8 mouse cellular contexts compared by ENCODE assay signal in genomic region chr8:70041885-70042546, GRCm38 (mm10). TPM values are rescaled to one million over a fixed set of nuclear protein-coding genes. Genes with fewer than 3 reads are reported as not detected.
DNase-seq lines count a peak whose midpoint lies in the region; ATAC-seq and TF ChIP-seq lines count a peak whose summit lies in the region.

No protein-coding gene starts in this region.

- intact Hi-C loops in left cerebral cortex, adult 2 months (cut with DNase I), result loop anchor here (2.0 kb wide), 1 partner anchor 123 kb away; no protein-coding TSS in a partner anchor

- WGBS in kidney, postnatal 0 days, result 1% methylated on average over 47 of the region's 47 CpGs
- WGBS in macrophage (ENCODE audit: missing documents), result under 1% methylated on average over 46 of the region's 47 CpGs
- 1% methylated on average over 47 of the region's 47 CpGs for WGBS in stomach, embryonic 16.5 days

- no peak for DNase-seq in left cerebral cortex, adult 2 months (ENCODE audit: extremely low spot score in 1 of 2, low spot score in 2 of 2)
- no peak for DNase-seq in left cerebral cortex, adult 11 months (ENCODE audit: low spot score)
- peak; percentile 11 to 31 for DNase-seq in frontal cortex, postnatal 14 days (ENCODE audit: low spot score in 2 of 2)
- peak; percentile 1 for DNase-seq in kidney, postnatal 0 days (ENCODE audit: low spot score)
- no peak for DNase-seq in layer of hippocampus, postnatal 10 days (ENCODE audit: low spot score in 2 of 2)

- peak overlapping the region; percentile 99 for H3K27ac ChIP-seq in left cerebral cortex, adult 2 months
- peak overlapping the region; percentile 39 for H3K27ac ChIP-seq in bone marrow macrophage, adult 2 months (ENCODE audit: insufficient read depth, low read depth, low read length)
- H3K27ac ChIP-seq in kidney, postnatal 0 days, result peak overlapping the region; percentile 75
- peak overlapping the region; percentile 87 for H3K27ac ChIP-seq in macrophage
- peak overlapping the region; percentile 15; the same call in 1 of the 2 replicates for H3K27ac ChIP-seq in stomach, embryonic 16.5 days (ENCODE audit: low read length)

- H3K4me2 ChIP-seq in kidney, postnatal 0 days (ENCODE audit: low read length), result peak overlapping the region; percentile 91
- peak overlapping the region; percentile 97 for H3K4me2 ChIP-seq in stomach, embryonic 16.5 days (ENCODE audit: low read depth, low read length)

- H3K4me1 ChIP-seq in bone marrow macrophage, adult 2 months (ENCODE audit: control insufficient read depth, insufficient read depth, low read length), result peaks cover 23% of the 10 kb centered on the region
- 0 out of 2 replicates have a peak, but pooled peaks cover 24% of the 10 kb centered on the region for H3K4me1 ChIP-seq in kidney, postnatal 0 days (replicated peaks; ENCODE audit: insufficient read depth, low read length)
- peaks cover 31% of the 10 kb centered on the region for H3K4me1 ChIP-seq in stomach, embryonic 16.5 days (ENCODE audit: control insufficient read depth, insufficient read depth, low read length)

- H3K36me3 ChIP-seq in kidney, postnatal 0 days (ENCODE audit: insufficient read depth, low read length), result no peaks in the 10 kb centered on the region
- no peaks in the 10 kb centered on the region for H3K36me3 ChIP-seq in macrophage (ENCODE audit: inconsistent target)
- H3K36me3 ChIP-seq in stomach, embryonic 16.5 days (ENCODE audit: control insufficient read depth, insufficient read depth, low read length), result 0 out of 2 replicates have a peak, but pooled peaks cover 3% of the 10 kb centered on the region

- TF ChIP-seq POLR2A in bone marrow macrophage, adult 2 months (IDR thresholded peaks at IDR 0.05; ENCODE audit: borderline replicate concordance, low read depth, low read length), result no peak

- peak; percentile 44 for ATAC-seq in kidney, postnatal 0 days (replicated peaks; ENCODE audit: low FRiP score, low read depth)
- peak; percentile 23; the same call in 1 of the 2 replicates for ATAC-seq in stomach, embryonic 16.5 days (ENCODE audit: insufficient read depth, low FRiP score)

- H3K27me3 ChIP-seq in kidney, postnatal 0 days (ENCODE audit: insufficient read depth, low read length), result no peaks in the 10 kb centered on the region
- no peaks in the 10 kb centered on the region for H3K27me3 ChIP-seq in stomach, embryonic 16.5 days (ENCODE audit: control insufficient read depth, insufficient read depth, low read length)

- TF ChIP-seq CTCF in left cerebral cortex, adult 2 months (IDR thresholded peaks at IDR 0.05), result no peak
- no peak for TF ChIP-seq CTCF in bone marrow macrophage, adult 2 months (IDR thresholded peaks at IDR 0.05; ENCODE audit: low read depth, low read length)
- TF ChIP-seq CTCF in kidney, postnatal 0 days (IDR thresholded peaks at IDR 0.05; ENCODE audit: low read depth), result no peak

- no peaks in the 10 kb centered on the region for H3K9me3 ChIP-seq in kidney, postnatal 0 days (replicated peaks; ENCODE audit: low read length)
- no peaks in the 10 kb centered on the region for H3K9me3 ChIP-seq in stomach, embryonic 16.5 days (replicated peaks; ENCODE audit: control insufficient read depth, low read length)

- peak overlapping the region; percentile 97 for H3K9ac ChIP-seq in kidney, postnatal 0 days (ENCODE audit: low read depth, low read length)
- peak overlapping the region; percentile 93 for H3K9ac ChIP-seq in stomach, embryonic 16.5 days (ENCODE audit: low read length)

- H3K79me2 ChIP-seq in macrophage (ENCODE audit: inconsistent target), result peaks cover 96% of the 10 kb centered on the region

- H3K4me3 ChIP-seq in left cerebral cortex, adult 2 months, result peak overlapping the region; percentile 99
- H3K4me3 ChIP-seq in bone marrow macrophage, adult 2 months (ENCODE audit: insufficient read depth, low read length), result peak overlapping the region; percentile 96
- peak overlapping the region; percentile 100 for H3K4me3 ChIP-seq in kidney, postnatal 0 days (replicated peaks; ENCODE audit: low read depth, low read length)
- peak overlapping the region; percentile 88 for H3K4me3 ChIP-seq in macrophage (ENCODE audit: inconsistent target)
- H3K4me3 ChIP-seq in stomach, embryonic 16.5 days (replicated peaks; ENCODE audit: low read length), result peak overlapping the region; percentile 99

RNA-seq across cellular contexts. Expression of gene Mau2, which starts 0.5 kb away (rescaled TPM):
- 10 to 100 TPM; 74.4 to 75.2 TPM for total RNA-seq in left cerebral cortex, adult 2 months (2021)
- 47.2 and 51.1 TPM in 2 replicates for polyA plus RNA-seq in bone marrow macrophage, adult 2 months (2012; ENCODE audit: insufficient read depth, insufficient read length, missing spikeins)
- 33.8 and 36.8 TPM in 2 replicates for polyA plus RNA-seq in kidney, postnatal 0 days (2015; fragmentation: Nextera tagmentation; extraction: Ambion mirVana)
- total RNA-seq in macrophage (2018; cell fraction: chromatin; rRNA removed), result 100 to 1,000 TPM; 120 to 264 (median 199) TPM
- 10 to 100 TPM; 17.3 to 38.8 (median 29.1) TPM for total RNA-seq in macrophage (2018; cell fraction: cytosol; rRNA removed)
- 100 to 1,000 TPM in 11 of 26 experiments, 10 to 100 TPM in 15; 63.0 to 154 (median 92.7) TPM for total RNA-seq in macrophage (2018; cell fraction: nucleus; rRNA removed)
- polyA plus RNA-seq in macrophage (2018), result 11.9 to 29.5 TPM (median 18.7 TPM) in 3 replicates
- polyA plus RNA-seq in stomach, embryonic 16.5 days (2015; fragmentation: Nextera tagmentation; extraction: Ambion mirVana), result 46.1 and 46.7 TPM in 2 replicates
- total RNA-seq in layer of hippocampus, postnatal 10 days (2021), result 10 to 100 TPM; 73.4 to 74.8 TPM

RNA-seq across cellular contexts. Expression of gene Sugp1, which starts 0.6 kb away (rescaled TPM):
- total RNA-seq in left cerebral cortex, adult 2 months (2021), result 10 to 100 TPM; 52.5 to 54.2 TPM
- polyA plus RNA-seq in bone marrow macrophage, adult 2 months (2012; ENCODE audit: insufficient read depth, insufficient read length, missing spikeins), result 23.4 and 25.5 TPM in 2 replicates
- polyA plus RNA-seq in kidney, postnatal 0 days (2015; fragmentation: Nextera tagmentation; extraction: Ambion mirVana), result 33.2 and 34.4 TPM in 2 replicates
- total RNA-seq in macrophage (2018; cell fraction: chromatin; rRNA removed), result 10 to 100 TPM; 17.6 to 77.5 (median 50.8) TPM
- 10 to 100 TPM; 17.3 to 30.2 (median 25.2) TPM for total RNA-seq in macrophage (2018; cell fraction: cytosol; rRNA removed)
- 10 to 100 TPM in 25 of 26 experiments, 1 to 10 TPM in 1; 9.3 to 47.4 (median 27.3) TPM for total RNA-seq in macrophage (2018; cell fraction: nucleus; rRNA removed)
- polyA plus RNA-seq in macrophage (2018), result 21.0 to 34.1 TPM (median 22.9 TPM) in 3 replicates
- polyA plus RNA-seq in stomach, embryonic 16.5 days (2015; fragmentation: Nextera tagmentation; extraction: Ambion mirVana), result 39.1 and 42.0 TPM in 2 replicates
- total RNA-seq in layer of hippocampus, postnatal 10 days (2021), result 10 to 100 TPM; 50.0 to 54.7 TPM

RNA-seq across cellular contexts. Expression of gene Tm6sf2, which starts 30.7 kb away (rescaled TPM):
- 1 to 10 TPM; 3.4 to 6.2 TPM for total RNA-seq in left cerebral cortex, adult 2 months (2021)
- polyA plus RNA-seq in bone marrow macrophage, adult 2 months (2012; ENCODE audit: insufficient read depth, insufficient read length, missing spikeins), result not detected in 2 replicates
- 0.71 and 1.1 TPM in 2 replicates for polyA plus RNA-seq in kidney, postnatal 0 days (2015; fragmentation: Nextera tagmentation; extraction: Ambion mirVana)
- total RNA-seq in macrophage (2018; cell fraction: chromatin; rRNA removed), result 1 to 10 TPM in 18 of 26 experiments, under 1 TPM in 4, not detected in 4; 0.49 to 6.8 (median 2.6) TPM
- under 1 TPM in 1 of 26 experiments, not detected in 25; 0.15 TPM for total RNA-seq in macrophage (2018; cell fraction: cytosol; rRNA removed)
- total RNA-seq in macrophage (2018; cell fraction: nucleus; rRNA removed), result 1 to 10 TPM in 10 of 26 experiments, under 1 TPM in 9, not detected in 7; 0.30 to 2.5 (median 1.1) TPM
- polyA plus RNA-seq in macrophage (2018), result 0.10 TPM in 1 of 3 replicates, not detected in the others
- 8.4 and 11.6 TPM in 2 replicates for polyA plus RNA-seq in stomach, embryonic 16.5 days (2015; fragmentation: Nextera tagmentation; extraction: Ambion mirVana)
- 1 to 10 TPM; 1.3 to 2.5 TPM for total RNA-seq in layer of hippocampus, postnatal 10 days (2021)

RNA-seq across cellular contexts. Expression of gene Hapln4, which starts 41.2 kb away (rescaled TPM):
- total RNA-seq in left cerebral cortex, adult 2 months (2021), result 100 to 1,000 TPM; 101 to 106 TPM
- not detected in 2 replicates for polyA plus RNA-seq in bone marrow macrophage, adult 2 months (2012; ENCODE audit: insufficient read depth, insufficient read length, missing spikeins)
- polyA plus RNA-seq in kidney, postnatal 0 days (2015; fragmentation: Nextera tagmentation; extraction: Ambion mirVana), result not detected in 2 replicates
- total RNA-seq in macrophage (2018; cell fraction: chromatin; rRNA removed), result not detected
- total RNA-seq in macrophage (2018; cell fraction: cytosol; rRNA removed), result under 1 TPM in 5 of 26 experiments, not detected in 21; 0.03 to 0.04 (median 0.03) TPM
- under 1 TPM in 2 of 26 experiments, not detected in 24; 0.12 to 0.15 TPM for total RNA-seq in macrophage (2018; cell fraction: nucleus; rRNA removed)
- 0.03 TPM in 1 of 3 replicates, not detected in the others for polyA plus RNA-seq in macrophage (2018)
- polyA plus RNA-seq in stomach, embryonic 16.5 days (2015; fragmentation: Nextera tagmentation; extraction: Ambion mirVana), result 0.28 TPM in 1 of 2 replicates, not detected in the other
- total RNA-seq in layer of hippocampus, postnatal 10 days (2021), result 1 to 10 TPM; 6.8 to 7.7 TPM

RNA-seq across cellular contexts. Expression of gene Gatad2a, which starts 45.8 kb away (rescaled TPM):
- total RNA-seq in left cerebral cortex, adult 2 months (2021), result 10 to 100 TPM; 27.6 to 32.2 TPM
- 36.5 and 36.9 TPM in 2 replicates for polyA plus RNA-seq in bone marrow macrophage, adult 2 months (2012; ENCODE audit: insufficient read depth, insufficient read length, missing spikeins)
- polyA plus RNA-seq in kidney, postnatal 0 days (2015; fragmentation: Nextera tagmentation; extraction: Ambion mirVana), result 41.7 and 49.5 TPM in 2 replicates
- 100 to 1,000 TPM in 6 of 26 experiments, 10 to 100 TPM in 20; 28.5 to 185 (median 83.8) TPM for total RNA-seq in macrophage (2018; cell fraction: chromatin; rRNA removed)
- total RNA-seq in macrophage (2018; cell fraction: cytosol; rRNA removed), result 10 to 100 TPM; 60.9 to 96.4 (median 79.3) TPM
- 100 to 1,000 TPM in 1 of 26 experiments, 10 to 100 TPM in 25; 33.3 to 121 (median 69.3) TPM for total RNA-seq in macrophage (2018; cell fraction: nucleus; rRNA removed)
- polyA plus RNA-seq in macrophage (2018), result 38.2 to 65.2 TPM (median 54.8 TPM) in 3 replicates
- 29.7 and 32.3 TPM in 2 replicates for polyA plus RNA-seq in stomach, embryonic 16.5 days (2015; fragmentation: Nextera tagmentation; extraction: Ambion mirVana)
- 10 to 100 TPM; 40.9 to 43.3 TPM for total RNA-seq in layer of hippocampus, postnatal 10 days (2021)

Comparison
In these comparisons a context has a peak if more than half of its experiments do, and no peak if none do; other contexts are left out.
1. DNase-seq: peak in frontal cortex, postnatal 14 days (2 of 2) and kidney, postnatal 0 days (single experiment); none in left cerebral cortex, adult 2 months (0 of 2), left cerebral cortex, adult 11 months (single experiment) and layer of hippocampus, postnatal 10 days (0 of 2).
2. H3K27ac ChIP-seq: peak in every context shown above with its lines; median percentile 99 in left cerebral cortex, adult 2 months; 87 in macrophage; 75 in kidney, postnatal 0 days; 39 in bone marrow macrophage, adult 2 months; 15 in stomach, embryonic 16.5 days.
3. Peak in every context shown above with its lines, with median percentiles within 50 percentile points of each other: H3K4me3 ChIP-seq.